Mouse (Mus musculus) adrenal gland, postnatal 14 days (tissue): ENCODE measurements around the gene Ppp4r1. TPM values are rescaled to one million over a fixed set of nuclear protein-coding genes. Genes with fewer than 3 reads are reported as not detected.

Source experiments
- DNase-seq: peaks from one replicate; pipeline ENCODE4 v3.0.0; 2021; ENCODE audit warnings: mixed read lengths
- total RNA-seq: library from RNA; stranded (reverse); gene quantifications from 2 replicates; pipeline ENCODE4 v1.2.3, GENCODE M21; 2021

Ppp4r1 gene
- total RNA-seq, 1 experiment from 2014 or later: 58.1 TPM

- DNase-seq: no peak
These were observed 71.6 kb downstream of the Ppp4r1 start for GRCm38 (mm10) chr17:65854006-65854405.

DNA sequence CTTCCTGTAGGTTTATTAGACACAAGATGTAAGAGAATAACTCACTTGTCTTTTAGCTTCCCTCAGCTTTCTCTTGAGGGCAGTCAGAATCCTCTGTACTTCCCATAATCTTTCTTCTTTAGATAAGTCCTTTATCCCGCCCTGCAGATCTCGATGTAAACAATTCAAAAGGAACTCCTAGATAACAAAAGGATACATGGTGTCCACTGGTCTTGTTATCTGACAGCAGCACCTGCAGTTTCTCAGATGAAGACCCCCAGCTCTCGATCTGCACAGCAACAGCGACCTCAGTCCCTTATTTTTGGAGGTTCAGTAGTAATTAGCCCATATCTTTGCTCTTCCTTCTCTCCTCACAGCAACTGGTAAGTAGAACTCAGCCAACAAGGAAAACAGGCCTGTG, 75.2 kb downstream of the Ppp4r1 start:
- DNase-seq: no peak

DNA sequence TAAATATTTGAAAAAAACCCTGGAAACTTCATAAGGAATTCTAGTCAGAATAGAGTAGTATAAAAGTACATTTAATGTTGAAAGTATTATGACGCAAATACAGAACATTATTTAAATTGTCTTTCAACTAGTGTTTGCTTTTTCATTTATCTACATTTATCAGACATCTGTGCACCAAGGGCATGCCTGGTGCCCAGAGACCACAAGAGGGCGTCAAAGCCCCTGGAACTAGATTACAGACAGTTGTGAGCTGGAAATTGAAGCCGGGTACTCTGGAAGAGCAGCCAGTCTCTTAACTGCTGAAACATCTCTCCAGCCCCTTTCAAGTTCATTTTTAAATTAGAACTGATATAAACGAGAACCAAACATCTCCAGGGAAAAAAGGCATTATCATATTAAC, 80.2 kb downstream of the Ppp4r1 start:
- peak; percentile 64 for DNase-seq

GRCm38 (mm10) chr17:65863830-65864229, 81.5 kb downstream of the Ppp4r1 start:
- no peak for DNase-seq

- DNase-seq: peak; percentile 39
These were observed 82.4 kb downstream of the Ppp4r1 start for GRCm38 (mm10) chr17:65864742-65865141.

GRCm38 (mm10) chr17:65865265-65865664, 82.9 kb downstream of the Ppp4r1 start:
- DNase-seq: no peak

- no peak for DNase-seq
These were observed 83.8 kb downstream of the Ppp4r1 start for GRCm38 (mm10) chr17:65866201-65866600.

DNA sequence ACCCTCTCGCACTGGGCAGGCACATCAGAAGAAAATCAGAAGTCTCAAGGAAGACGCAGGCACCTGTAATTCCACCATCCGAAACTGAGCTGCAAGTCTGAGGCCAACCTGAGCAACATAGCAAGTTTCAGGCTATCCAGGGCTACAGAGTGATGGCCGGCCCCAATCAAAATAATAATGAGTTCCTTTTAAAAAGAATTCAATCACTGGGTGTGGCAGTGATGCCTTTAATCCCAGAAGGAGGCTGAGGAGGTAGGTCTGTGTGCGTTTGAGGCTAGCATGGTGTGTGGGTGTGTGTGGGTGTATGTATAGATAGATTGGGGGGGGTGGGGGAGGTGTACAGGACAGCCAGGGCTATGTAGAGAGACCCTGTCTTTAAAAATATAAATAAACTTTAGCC, 85.6 kb downstream of the Ppp4r1 start:
- DNase-seq: no peak

- no peak for DNase-seq
These were observed 87.3 kb downstream of the Ppp4r1 start for GRCm38 (mm10) chr17:65869720-65870119.

- DNase-seq: peak; percentile 89
These were observed 87.8 kb downstream of the Ppp4r1 start for GRCm38 (mm10) chr17:65870146-65870545.

- no peak for DNase-seq
These were observed 89.3 kb downstream of the Ppp4r1 start for GRCm38 (mm10) chr17:65871641-65872041.

DNA sequence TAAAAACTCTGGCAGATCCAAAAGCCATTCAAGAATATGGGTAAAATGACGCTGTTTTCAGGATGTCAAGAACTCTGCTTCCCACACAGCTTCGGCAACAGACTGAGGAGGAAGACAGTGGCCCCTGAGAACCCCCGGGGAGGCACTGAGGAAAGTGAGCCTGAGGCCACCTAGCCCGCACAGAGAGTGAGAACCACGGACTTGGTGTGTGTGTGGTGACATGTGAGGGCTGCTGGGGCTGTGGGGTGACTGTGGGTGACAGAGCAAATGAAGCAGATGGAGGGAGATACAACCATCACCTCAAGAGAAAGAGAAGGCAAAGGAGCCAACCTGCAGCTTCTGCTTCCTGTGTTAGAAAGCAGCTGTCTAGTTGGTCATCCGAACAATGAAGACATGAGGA, 89.7 kb downstream of the Ppp4r1 start:
- no peak for DNase-seq

DNA sequence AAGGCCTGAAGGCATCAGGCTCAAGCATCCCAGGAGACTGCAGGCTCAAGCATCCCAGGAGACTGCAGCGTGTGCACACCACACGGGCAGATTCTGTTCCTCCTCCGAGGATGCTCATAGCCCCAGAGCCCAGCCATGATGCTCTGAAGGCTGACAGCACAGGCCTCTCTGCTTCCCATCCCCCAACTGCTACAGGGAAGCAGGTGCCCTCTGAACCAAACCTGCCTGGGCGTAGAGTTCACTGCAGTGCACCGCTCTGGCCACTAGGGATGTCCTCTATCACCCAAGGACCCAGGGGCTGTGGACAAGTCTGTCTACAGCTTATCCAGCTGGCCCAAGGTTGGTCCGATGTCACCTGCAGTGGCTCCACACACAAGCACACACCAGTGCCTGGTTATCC, 90.3 kb downstream of the Ppp4r1 start:
- peak; percentile 57 for DNase-seq

- DNase-seq: no peak
These were observed 90.8 kb downstream of the Ppp4r1 start for GRCm38 (mm10) chr17:65873156-65873555.

GRCm38 (mm10) chr17:65873834-65874233, 91.5 kb downstream of the Ppp4r1 start:
- no peak for DNase-seq

- DNase-seq: no peak
These were observed 94.7 kb downstream of the Ppp4r1 start for GRCm38 (mm10) chr17:65877026-65877425.

- peak; percentile 76 for DNase-seq
These were observed 101.8 kb downstream of the Ppp4r1 start for GRCm38 (mm10) chr17:65884061-65884669.

- DNase-seq: peak; percentile 100
These were observed 102.5 kb downstream of the Ppp4r1 start for GRCm38 (mm10) chr17:65884691-65885397.

- no peak for DNase-seq
These were observed 103.0 kb downstream of the Ppp4r1 start for GRCm38 (mm10) chr17:65885398-65885696.

DNA sequence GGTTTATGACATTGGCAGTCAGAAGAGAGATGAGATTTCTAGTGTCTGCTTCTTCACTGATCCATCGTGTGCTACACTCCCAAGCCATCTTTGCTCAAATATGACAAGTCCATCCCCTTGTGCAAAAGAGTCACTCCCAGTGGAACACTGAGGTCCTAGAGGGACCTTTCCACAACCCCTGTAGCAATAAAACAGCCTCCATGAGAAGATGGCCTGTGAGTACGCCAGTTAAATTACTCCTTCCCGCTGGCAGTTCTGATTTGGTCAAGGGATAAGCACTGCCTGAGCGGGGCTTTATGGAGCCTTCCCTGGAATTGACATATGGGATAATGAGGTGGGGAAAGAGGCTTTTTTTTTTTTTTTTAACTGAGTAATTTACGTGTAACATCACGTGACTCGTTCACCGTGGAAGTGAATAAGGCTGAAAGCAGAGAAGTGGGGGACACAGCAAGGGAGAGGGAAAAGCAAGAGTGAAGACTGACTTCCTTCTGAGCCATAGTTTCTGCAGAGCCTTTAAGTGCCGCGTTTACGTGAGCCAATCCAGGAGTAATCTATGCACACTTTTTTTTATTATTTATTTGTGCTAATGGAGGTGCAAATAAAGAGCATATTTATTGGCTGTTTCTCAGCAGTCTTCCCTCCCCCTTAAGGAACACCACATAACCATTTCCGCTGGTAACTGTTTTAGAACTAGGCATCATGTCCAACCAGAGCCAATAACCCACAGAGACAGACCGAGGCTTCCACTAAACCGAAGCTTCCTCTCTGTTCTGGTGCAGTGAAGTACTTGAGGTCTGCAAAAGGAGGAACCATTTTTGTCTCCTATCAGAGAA, 103.5 kb downstream of the Ppp4r1 start, which contains the start of gene Ralbp1:
Ralbp1 (minus strand) TSS at position 102 of the 833 bp plus-strand sequence.
- DNase-seq: peak; percentile 33

GRCm38 (mm10) chr17:65886571-65886970, 104.2 kb downstream of the Ppp4r1 start:
- peak; percentile 35 for DNase-seq

DNA sequence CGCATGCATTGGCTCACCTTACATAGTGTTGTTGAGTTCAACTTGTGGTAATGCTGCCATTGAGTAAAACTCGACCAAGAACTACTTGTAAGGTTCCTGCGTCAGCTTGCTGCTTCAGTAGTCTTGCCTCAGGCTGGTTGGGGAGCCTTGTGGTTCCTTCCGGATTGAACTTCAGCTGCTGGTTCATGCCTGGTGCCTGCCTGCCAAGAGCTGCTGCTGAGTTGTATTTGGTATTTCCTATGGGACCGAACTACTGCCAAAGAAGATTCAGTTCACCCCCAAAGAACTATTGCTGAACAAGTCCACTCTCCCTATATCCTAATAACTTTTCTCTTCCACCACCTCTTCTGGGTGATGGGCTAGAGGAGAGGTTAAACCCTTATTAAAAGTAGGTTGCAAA, 107.1 kb downstream of the Ppp4r1 start:
- no peak for DNase-seq
